Mouse (Mus musculus) G1E (cell line): ENCODE measurements around the gene Uts2.

Experiments
- CTCF ChIP-seq: IDR thresholded peaks from 2 replicates; pipeline ENCODE4 v1.5.1; 2012; ENCODE audit warnings: low read depth, low read length, inconsistent platforms, mixed read lengths
- GATA1 ChIP-seq: IDR thresholded peaks from 2 replicates; pipeline ENCODE4 v1.6.1; 2012; ENCODE audit warnings: borderline replicate concordance, low read length, inconsistent platforms, mixed read lengths
- GATA2 ChIP-seq: IDR thresholded peaks from 2 replicates; pipeline ENCODE4 v1.6.1; 2012; ENCODE audit warnings: low read depth, low read length, inconsistent platforms, borderline replicate concordance
- POLR2AphosphoS5 ChIP-seq: IDR thresholded peaks from 2 replicates; pipeline ENCODE4 v1.6.1; 2012; ENCODE audit warnings: low read depth, low read length, inconsistent platforms; ENCODE audit not compliant: insufficient replicate concordance
- TAL1 ChIP-seq: conservative IDR thresholded peaks from 2 replicates; pipeline ENCODE4 v1.6.1; 2012; ENCODE audit warnings: low read depth, low read length, inconsistent platforms, mixed read lengths

DNA sequence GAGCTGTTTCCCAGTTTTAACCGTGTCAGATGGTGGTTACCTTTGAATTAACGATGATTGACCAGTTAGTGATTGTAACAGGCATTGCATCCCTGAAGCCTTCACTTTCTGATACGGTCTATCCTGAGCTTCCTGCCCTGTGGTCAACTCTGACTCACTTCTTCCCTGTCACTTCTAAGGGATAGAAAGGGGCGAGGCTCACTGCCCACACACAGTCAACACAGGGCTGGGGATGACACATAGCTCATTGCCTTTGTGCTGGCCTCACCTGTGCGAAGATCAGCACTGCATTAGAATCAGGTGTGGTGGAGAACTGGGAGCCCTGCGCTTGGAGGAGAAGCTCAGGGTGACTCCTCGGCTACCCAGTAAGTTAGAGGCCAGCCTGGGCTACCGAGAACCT, 27.9 kb upstream of the Uts2 start:
- TF ChIP-seq GATA2 (no peak), CTCF (no peak), POLR2AphosphoS5 (no peak), TAL1 (no peak), GATA1 (no peak)
